Mouse (Mus musculus): ENCODE results near the gene Ctrb1.

GRCm38 (mm10) chr8:111657312-111657854 is 33.4 kb downstream of the Ctrb1 start:
- TF ChIP-seq CTCF (IDR thresholded peaks at IDR 0.05; ENCODE audit: low read depth): no peak
- TF ChIP-seq EP300 (IDR thresholded peaks at IDR 0.05; ENCODE audit: low read depth): no peak

Measured in heart, postnatal 0 days (tissue).